Mouse (Mus musculus): ENCODE measurements around the gene 4930402F06Rik.

DNA sequence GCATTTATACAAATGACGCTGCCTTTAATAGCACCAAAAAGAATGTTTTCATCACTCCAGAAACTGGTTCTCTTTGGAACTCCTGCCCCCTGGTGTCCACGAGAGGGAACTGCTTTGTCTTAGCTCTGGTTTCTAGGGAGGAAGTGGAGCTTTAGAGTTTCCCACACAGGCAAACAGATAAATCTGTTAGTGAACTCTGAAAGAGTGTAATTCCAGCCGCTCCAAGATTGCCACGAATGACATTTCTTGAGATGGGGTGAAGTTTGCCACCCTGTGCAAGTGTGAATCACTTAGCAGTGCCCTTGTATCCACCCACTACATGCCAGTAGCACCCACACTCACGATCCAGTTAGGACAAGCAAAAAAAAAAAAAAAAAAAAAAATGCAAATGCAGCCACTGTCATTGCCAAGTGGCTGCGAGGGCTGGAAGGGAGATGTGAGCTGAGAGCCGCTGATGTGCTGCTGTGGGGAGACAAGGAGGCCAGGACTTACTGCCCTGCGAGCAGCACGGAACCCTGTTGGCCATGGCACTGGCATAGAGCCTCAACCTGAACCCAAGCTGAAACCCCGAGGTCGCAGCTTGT, 707 bp upstream of the 4930402F06Rik start:
- no peak for TF ChIP-seq POLR2A (IDR thresholded peaks at IDR 0.05; ENCODE audit: insufficient read depth, low read depth, low read length)
- no peak for TF ChIP-seq CTCF (IDR thresholded peaks at IDR 0.05; ENCODE audit: insufficient read depth, low read depth, low read length)
